Mouse (Mus musculus) liver, embryonic 12.5 days (tissue): ENCODE data around the gene Ttc19. TPM values are rescaled to one million over a fixed set of nuclear protein-coding genes. Genes with fewer than 3 reads are reported as not detected.

ENCODE experiments used
- ATAC-seq: fragments of 200-750 bp; cut with Nextera tagmentation; 2 replicates; pipeline ENCODE4 v1.8.0; 2017; ENCODE audit warnings: moderate number of reproducible peaks, mild to moderate bottlenecking, moderate library complexity
- H3K27ac ChIP-seq: fragments of 300-500 bp; sonication (generic); 2 replicates; pipeline ENCODE4 v1.5.1; 2016; ENCODE audit warnings: mild to moderate bottlenecking
- H3K27me3 ChIP-seq: fragments of 300-500 bp; sonication (generic); replicated peaks from 2 replicates; pipeline ENCODE4 v1.6.1; 2016; ENCODE audit warnings: mild to moderate bottlenecking, moderate library complexity
- H3K36me3 ChIP-seq: fragments of 300-500 bp; sonication (generic); 2 replicates; pipeline ENCODE4 v1.6.1; 2016; ENCODE audit warnings: mild to moderate bottlenecking, moderate library complexity
- H3K4me1 ChIP-seq: fragments of 300-500 bp; sonication (generic); 2 replicates; pipeline ENCODE4 v1.6.1; 2016
- H3K4me2 ChIP-seq: fragments of 300-500 bp; sonication (generic); 2 replicates; pipeline ENCODE4 v1.6.1; 2016; ENCODE audit warnings: mild to moderate bottlenecking, moderate library complexity
- H3K4me3 ChIP-seq: fragments of 300-500 bp; sonication (generic); 2 replicates; pipeline ENCODE4 v1.5.1; 2016; ENCODE audit warnings: mild to moderate bottlenecking, moderate library complexity
- H3K9ac ChIP-seq: fragments of 300-500 bp; sonication (generic); 2 replicates; pipeline ENCODE4 v1.6.1; 2016; ENCODE audit warnings: mild to moderate bottlenecking, moderate library complexity
- H3K9me3 ChIP-seq: fragments of 300-500 bp; sonication (generic); replicated peaks from 2 replicates; pipeline ENCODE4 v1.6.1; 2016; ENCODE audit warnings: mild to moderate bottlenecking, moderate library complexity
- WGBS: fragments of 180-500 bp; shearing (Covaris S2); methylation state at CpG from one replicate; pipeline ENCODE4 v1.1.7; 2016; ENCODE audit not compliant: insufficient replicate concordance; 5-methylcytosine and 5-hydroxymethylcytosine counted together
- polyA plus RNA-seq: library from polyadenylated mRNA; unstranded; fragments of >200 nt; fragmentation: Nextera tagmentation; extraction: Ambion mirVana; gene quantifications from 2 replicates; pipeline ENCODE4 v1.2.1, GENCODE M21; 2016

Ttc19 gene
- polyA plus RNA-seq, 1 experiment from 2014 or later = 8.5 TPM

- ATAC-seq = no peak
- Histone ChIP-seq H3K9ac (no peak overlapping the region), H3K36me3 (peaks cover 33% of the 10 kb centered on the region), H3K9me3 (no peaks in the 10 kb centered on the region), H3K4me1 (no peaks in the 10 kb centered on the region), H3K4me2 (no peak overlapping the region), H3K4me3 (no peak overlapping the region), H3K27me3 (no peaks in the 10 kb centered on the region), H3K27ac (no peak overlapping the region)
- WGBS = 89% methylated on average over 1 of the region's 1 CpGs
Observed at GRCm38 (mm10) chr11:62287700-62288099, 6.4 kb downstream of the Ttc19 start.

GRCm38 (mm10) chr11:62294121-62294520 is 12.8 kb downstream of the Ttc19 start:
- ATAC-seq = no peak
- Histone ChIP-seq H3K4me2 (no peak overlapping the region), H3K4me3 (no peak overlapping the region), H3K27ac (no peak overlapping the region), H3K4me1 (no peaks in the 10 kb centered on the region), H3K27me3 (no peaks in the 10 kb centered on the region), H3K9me3 (no peaks in the 10 kb centered on the region), H3K9ac (no peak overlapping the region), H3K36me3 (0 out of 2 replicates have a peak, but pooled peaks cover 3% of the 10 kb centered on the region)
- 73% methylated on average over 2 of the region's 2 CpGs for WGBS

- no peaks in the 10 kb centered on the region for H3K4me1 ChIP-seq
- H3K4me2 ChIP-seq = no peak overlapping the region
- 65% methylated on average over 6 of the region's 6 CpGs for WGBS
- no peak overlapping the region for H3K4me3 ChIP-seq
- H3K9ac ChIP-seq = no peak overlapping the region
- 0 out of 2 replicates have a peak, but pooled peaks cover 3% of the 10 kb centered on the region for H3K36me3 ChIP-seq
- H3K27me3 ChIP-seq = no peaks in the 10 kb centered on the region
- H3K9me3 ChIP-seq = no peaks in the 10 kb centered on the region
- no peak overlapping the region for H3K27ac ChIP-seq
- no peak for ATAC-seq
Observed at GRCm38 (mm10) chr11:62298883-62299282, 17.6 kb downstream of the Ttc19 start.

GRCm38 (mm10) chr11:62305866-62306265 is 24.6 kb downstream of the Ttc19 start:
- no peak overlapping the region for H3K4me3 ChIP-seq
- no peaks in the 10 kb centered on the region for H3K4me1 ChIP-seq
- H3K27me3 ChIP-seq = no peaks in the 10 kb centered on the region
- H3K9ac ChIP-seq = no peak overlapping the region
- no peak for ATAC-seq
- 92% methylated on average over 2 of the region's 2 CpGs for WGBS
- no peak overlapping the region for H3K4me2 ChIP-seq
- H3K27ac ChIP-seq = no peak overlapping the region
- H3K36me3 ChIP-seq = peaks cover 15% of the 10 kb centered on the region
- no peaks in the 10 kb centered on the region for H3K9me3 ChIP-seq

GRCm38 (mm10) chr11:62309296-62309695 is 28.0 kb downstream of the Ttc19 start:
- Histone ChIP-seq H3K36me3 (peaks cover 37% of the 10 kb centered on the region), H3K27ac (no peak overlapping the region), H3K9ac (no peak overlapping the region), H3K4me3 (no peak overlapping the region), H3K4me2 (no peak overlapping the region), H3K9me3 (no peaks in the 10 kb centered on the region), H3K27me3 (no peaks in the 10 kb centered on the region), H3K4me1 (no peaks in the 10 kb centered on the region)
- 83% methylated on average over 2 of the region's 2 CpGs for WGBS
- ATAC-seq = no peak

- Histone ChIP-seq H3K4me3 (no peak overlapping the region), H3K27ac (no peak overlapping the region), H3K4me1 (no peaks in the 10 kb centered on the region), H3K4me2 (no peak overlapping the region), H3K9me3 (no peaks in the 10 kb centered on the region), H3K27me3 (no peaks in the 10 kb centered on the region), H3K9ac (no peak overlapping the region), H3K36me3 (peaks cover 77% of the 10 kb centered on the region)
- WGBS = 86% methylated on average over 5 of the region's 5 CpGs
- ATAC-seq = no peak
Observed at GRCm38 (mm10) chr11:62314984-62315383, 33.7 kb downstream of the Ttc19 start.

- H3K36me3 ChIP-seq = peaks cover 98% of the 10 kb centered on the region
- H3K4me2 ChIP-seq = no peak overlapping the region
- no peaks in the 10 kb centered on the region for H3K27me3 ChIP-seq
- no peaks in the 10 kb centered on the region for H3K9me3 ChIP-seq
- H3K4me3 ChIP-seq = no peak overlapping the region
- H3K9ac ChIP-seq = no peak overlapping the region
- H3K4me1 ChIP-seq = no peaks in the 10 kb centered on the region
- H3K27ac ChIP-seq = no peak overlapping the region
- WGBS = 80% methylated on average over 11 of the region's 11 CpGs
- ATAC-seq = no peak
Observed at GRCm38 (mm10) chr11:62317746-62318145, 36.5 kb downstream of the Ttc19 start.

GRCm38 (mm10) chr11:62320097-62320496 is 38.8 kb downstream of the Ttc19 start:
- peaks cover 95% of the 10 kb centered on the region for H3K36me3 ChIP-seq
- no peak overlapping the region for H3K9ac ChIP-seq
- H3K27ac ChIP-seq = no peak overlapping the region
- 81% methylated on average over 3 of the region's 3 CpGs for WGBS
- ATAC-seq = no peak
- no peaks in the 10 kb centered on the region for H3K27me3 ChIP-seq
- H3K4me2 ChIP-seq = no peak overlapping the region
- H3K9me3 ChIP-seq = no peaks in the 10 kb centered on the region
- no peaks in the 10 kb centered on the region for H3K4me1 ChIP-seq
- no peak overlapping the region for H3K4me3 ChIP-seq

GRCm38 (mm10) chr11:62323659-62324058 is 42.4 kb downstream of the Ttc19 start:
- H3K27me3 ChIP-seq = no peaks in the 10 kb centered on the region
- ATAC-seq = no peak
- H3K9me3 ChIP-seq = no peaks in the 10 kb centered on the region
- peaks cover 96% of the 10 kb centered on the region for H3K36me3 ChIP-seq
- H3K4me2 ChIP-seq = no peak overlapping the region
- H3K27ac ChIP-seq = no peak overlapping the region
- no peak overlapping the region for H3K4me3 ChIP-seq
- 78% methylated on average over 3 of the region's 3 CpGs for WGBS
- H3K4me1 ChIP-seq = no peaks in the 10 kb centered on the region
- no peak overlapping the region for H3K9ac ChIP-seq

GRCm38 (mm10) chr11:62331141-62331540 is 49.9 kb downstream of the Ttc19 start:
- ATAC-seq = no peak
- Histone ChIP-seq H3K36me3 (peaks cover 99% of the 10 kb centered on the region), H3K9me3 (no peaks in the 10 kb centered on the region), H3K4me3 (no peak overlapping the region), H3K27ac (no peak overlapping the region), H3K4me1 (no peaks in the 10 kb centered on the region), H3K27me3 (no peaks in the 10 kb centered on the region), H3K4me2 (no peak overlapping the region), H3K9ac (no peak overlapping the region)
- 88% methylated on average over 5 of the region's 5 CpGs for WGBS

GRCm38 (mm10) chr11:62332228-62332627 is 51.0 kb downstream of the Ttc19 start:
- Histone ChIP-seq H3K36me3 (peaks cover 99% of the 10 kb centered on the region), H3K4me3 (no peak overlapping the region), H3K4me1 (no peaks in the 10 kb centered on the region), H3K9me3 (no peaks in the 10 kb centered on the region), H3K9ac (no peak overlapping the region), H3K27ac (no peak overlapping the region), H3K4me2 (no peak overlapping the region), H3K27me3 (no peaks in the 10 kb centered on the region)
- no peak for ATAC-seq
- WGBS = 86% methylated on average over 4 of the region's 4 CpGs

- H3K9ac ChIP-seq = no peak overlapping the region
- no peaks in the 10 kb centered on the region for H3K27me3 ChIP-seq
- H3K4me3 ChIP-seq = no peak overlapping the region
- H3K4me1 ChIP-seq = no peaks in the 10 kb centered on the region
- peaks cover 81% of the 10 kb centered on the region for H3K36me3 ChIP-seq
- no peak overlapping the region for H3K27ac ChIP-seq
- no peak overlapping the region for H3K4me2 ChIP-seq
- 92% methylated on average over 13 of the region's 13 CpGs for WGBS
- no peak for ATAC-seq
- no peaks in the 10 kb centered on the region for H3K9me3 ChIP-seq
Observed at GRCm38 (mm10) chr11:62343002-62343401, 61.7 kb downstream of the Ttc19 start.

- no peak for ATAC-seq
- H3K9me3 ChIP-seq = no peaks in the 10 kb centered on the region
- H3K36me3 ChIP-seq = peaks cover 91% of the 10 kb centered on the region
- WGBS = 80% methylated on average over 4 of the region's 4 CpGs
- no peak overlapping the region for H3K27ac ChIP-seq
- H3K4me2 ChIP-seq = no peak overlapping the region
- no peaks in the 10 kb centered on the region for H3K4me1 ChIP-seq
- H3K4me3 ChIP-seq = no peak overlapping the region
- H3K27me3 ChIP-seq = no peaks in the 10 kb centered on the region
- H3K9ac ChIP-seq = no peak overlapping the region
Observed at GRCm38 (mm10) chr11:62351948-62352347, 70.7 kb downstream of the Ttc19 start.
